In genomic region chr12:80739482-80739881, GRCm38 (mm10) we compare ENCODE assay signal across 10 mouse cellular contexts. TPM values are rescaled to one million over a fixed set of nuclear protein-coding genes. Genes with fewer than 3 reads are reported as not detected.
A peak's percentile ranks its signal among the peaks of the same experiment; 100 is the strongest.
DNase-seq lines count a peak whose midpoint lies in the region; ATAC-seq and TF ChIP-seq lines count a peak whose summit lies in the region.
"Had no signal": no experiment of that assay in that cellular context is flagged by ENCODE, and none has a peak within 500 bp of the region (broad histone marks: within the 10 kb centered on the region; RNA-seq: fewer than 3 reads in every experiment).

No protein-coding gene starts in this region.

- peak; percentile 77; the same call in 1 of the 2 replicates for TF ChIP-seq CTCF in thymus, adult 2 months (IDR thresholded peaks at IDR 0.05; ENCODE audit: borderline replicate concordance, control insufficient read depth, extremely low read depth, insufficient read depth, low read length, poor library complexity)

- no peak for ATAC-seq in inflammation-experienced regulatory T-cells, adult 6 months

- H3K4me1 ChIP-seq in thymus, adult 2 months (replicated peaks; ENCODE audit: control insufficient read depth, insufficient read depth, low read length) = peaks cover 12% of the 10 kb centered on the region
- peaks cover 22% of the 10 kb centered on the region for H3K4me1 ChIP-seq in limb, embryonic 10.5 days

- WGBS in thymus, adult 2 months = 35% methylated on average over 9 of the region's 9 CpGs
- WGBS in limb, embryonic 10.5 days = 24% methylated on average over 9 of the region's 9 CpGs

- no peaks in the 10 kb centered on the region for H3K9me3 ChIP-seq in limb, embryonic 10.5 days (replicated peaks)
- H3K9me3 ChIP-seq: embryonic facial prominence, embryonic 15.5 days; liver, embryonic 13.5 days had no signal

- H3K36me3 ChIP-seq in thymus, adult 2 months (ENCODE audit: control insufficient read depth, insufficient read depth, low read length) = no peaks in the 10 kb centered on the region
- H3K36me3 ChIP-seq in limb, embryonic 10.5 days = no peaks in the 10 kb centered on the region
- H3K36me3 ChIP-seq: embryonic facial prominence, embryonic 15.5 days; liver, embryonic 13.5 days had no signal

- no peaks in the 10 kb centered on the region for H3K27me3 ChIP-seq in thymus, adult 2 months (ENCODE audit: control insufficient read depth, insufficient read depth, low read length)
- peaks cover 41% of the 10 kb centered on the region for H3K27me3 ChIP-seq in limb, embryonic 10.5 days (ENCODE audit: low read depth, poor library complexity, severe bottlenecking)
- H3K27me3 ChIP-seq: embryonic facial prominence, embryonic 15.5 days had no signal

- no peak overlapping the region for H3K4me3 ChIP-seq in thymus, adult 2 months (ENCODE audit: control insufficient read depth, insufficient read depth, low read length)
- no peak overlapping the region for H3K4me3 ChIP-seq in limb, embryonic 10.5 days
- H3K4me3 ChIP-seq: embryonic facial prominence, embryonic 15.5 days; liver, embryonic 13.5 days had no signal

- no peak overlapping the region for H3K27ac ChIP-seq in thymus, adult 2 months (ENCODE audit: control insufficient read depth, insufficient read depth, low read length)
- no peak overlapping the region for H3K27ac ChIP-seq in limb, embryonic 10.5 days
- H3K27ac ChIP-seq: embryonic facial prominence, embryonic 15.5 days; liver, embryonic 13.5 days had no signal

- peak; percentile 13 to 36 for DNase-seq in adrenal gland, adult 18-20 months (ENCODE audit: low spot score in 2 of 2)
- DNase-seq in adrenal gland, postnatal 4 days (ENCODE audit: low spot score in 2 of 2) = no peak
- peak; percentile 58 for DNase-seq in thymus, adult 2 months
- no peak for DNase-seq in thymus, adult 18-20 months
- peak; percentile 67 for DNase-seq in limb, embryonic 10.5 days (ENCODE audit: low spot score)
- DNase-seq in thymus, postnatal 25 days = peak; percentile 55
- DNase-seq in heart, adult 18-20 months = no peak
- DNase-seq: liver, embryonic 13.5 days had no signal

- TF ChIP-seq POLR2A in thymus, adult 2 months (IDR thresholded peaks at IDR 0.05; ENCODE audit: control insufficient read depth, extremely low read depth, insufficient read depth, low read length, poor library complexity) = no peak

RNA-seq across cellular contexts. Expression of gene Ccdc177, which starts 21.0 kb away (rescaled TPM):
- not detected for total RNA-seq in adrenal gland, adult 18-20 months (2021)
- total RNA-seq in adrenal gland, postnatal 4 days (2021) = under 1 TPM; 0.20 to 0.28 TPM
- not detected in 2 replicates for polyA plus RNA-seq in thymus, adult 2 months (2012; rRNA removed)
- 0.04 and 0.06 TPM in 2 replicates for polyA plus RNA-seq in limb, embryonic 10.5 days (2016; fragmentation: Nextera tagmentation; extraction: Ambion mirVana)
- not detected for polyA plus RNA-seq in inflammation-experienced regulatory T-cells, adult 6 months (2017; shearing (Covaris generic))
- total RNA-seq in heart, adult 18-20 months (2021) = under 1 TPM in 1 of 2 experiments, not detected in 1; 0.05 TPM
- polyA plus RNA-seq: liver, embryonic 13.5 days had no signal

RNA-seq across cellular contexts. Expression of gene Plekhd1, which starts 47.1 kb away (rescaled TPM):
- total RNA-seq in adrenal gland, adult 18-20 months (2021) = not detected
- total RNA-seq in adrenal gland, postnatal 4 days (2021) = 1 to 10 TPM in 1 of 2 experiments, under 1 TPM in 1; 0.25 to 2.1 TPM
- polyA plus RNA-seq in thymus, adult 2 months (2012; rRNA removed) = 0.18 and 0.20 TPM in 2 replicates
- 0.13 TPM in 2 replicates for polyA plus RNA-seq in limb, embryonic 10.5 days (2016; fragmentation: Nextera tagmentation; extraction: Ambion mirVana)
- polyA plus RNA-seq in inflammation-experienced regulatory T-cells, adult 6 months (2017; shearing (Covaris generic)) = 1 to 10 TPM in 2 of 3 experiments, not detected in 1; 1.5 to 2.4 TPM
- under 1 TPM in 1 of 2 experiments, not detected in 1; 0.20 TPM for total RNA-seq in heart, adult 18-20 months (2021)

RNA-seq across cellular contexts. Expression of gene Susd6, which starts 50.8 kb away (rescaled TPM):
- 10 to 100 TPM; 48.2 to 56.2 TPM for total RNA-seq in adrenal gland, adult 18-20 months (2021)
- 10 to 100 TPM; 48.4 to 51.0 TPM for total RNA-seq in adrenal gland, postnatal 4 days (2021)
- 81.3 and 81.8 TPM in 2 replicates for polyA plus RNA-seq in thymus, adult 2 months (2012; rRNA removed)
- 10.0 and 12.0 TPM in 2 replicates for polyA plus RNA-seq in limb, embryonic 10.5 days (2016; fragmentation: Nextera tagmentation; extraction: Ambion mirVana)
- 10 to 100 TPM; 21.2 to 32.8 (median 26.7) TPM for polyA plus RNA-seq in inflammation-experienced regulatory T-cells, adult 6 months (2017; shearing (Covaris generic))
- total RNA-seq in heart, adult 18-20 months (2021) = 10 to 100 TPM; 68.3 to 71.9 TPM

Comparison
In these comparisons a context has a peak if more than half of its experiments do, and no peak if none do; other contexts are left out.
1. DNase-seq: peak in adrenal gland, adult 18-20 months (2 of 2), thymus, adult 2 months (single experiment), limb, embryonic 10.5 days (single experiment) and thymus, postnatal 25 days (single experiment); none in adrenal gland, postnatal 4 days (0 of 2), thymus, adult 18-20 months (0 of 2) and heart, adult 18-20 months (0 of 2).